8 mouse cellular contexts compared by ENCODE assay signal in the genomic region with DNA sequence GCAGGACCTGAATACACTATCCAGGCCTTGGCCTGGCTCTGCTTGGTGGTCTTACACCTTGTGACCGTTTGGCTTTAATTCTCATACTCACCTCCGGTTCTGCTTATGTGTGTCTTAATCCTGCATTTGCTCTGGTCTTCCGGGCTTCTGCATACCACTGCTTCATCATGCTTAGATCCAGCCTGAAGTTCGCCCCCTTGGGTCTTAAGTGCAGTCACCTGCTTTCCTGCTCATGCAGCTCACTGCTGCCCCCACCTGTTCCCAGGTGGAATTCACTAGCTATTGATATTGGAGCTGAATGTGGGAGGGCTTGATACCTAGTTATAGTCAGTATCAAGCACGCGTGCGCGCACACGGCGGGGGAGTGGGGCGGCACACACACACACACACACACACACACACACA. TPM values are rescaled to one million over a fixed set of nuclear protein-coding genes. Genes with fewer than 3 reads are reported as not detected.
DNase-seq lines count a peak whose midpoint lies in the region; ATAC-seq and TF ChIP-seq lines count a peak whose summit lies in the region.

No protein-coding gene starts in this region.

- TF ChIP-seq EP300 in stomach, postnatal 0 days (optimal IDR thresholded peaks at IDR 0.05): no peak

- H3K36me3 ChIP-seq in embryonic facial prominence, embryonic 10.5 days (replicated peaks): no peaks in the 10 kb centered on the region
- H3K36me3 ChIP-seq in kidney, postnatal 0 days (ENCODE audit: insufficient read depth, low read length): no peaks in the 10 kb centered on the region
- H3K36me3 ChIP-seq in limb, embryonic 14.5 days (ENCODE audit: control insufficient read depth, insufficient read depth, low read length): no peaks in the 10 kb centered on the region
- H3K36me3 ChIP-seq in stomach, postnatal 0 days (ENCODE audit: control insufficient read depth, insufficient read depth, low read length): no peaks in the 10 kb centered on the region

- TF ChIP-seq CTCF in kidney, postnatal 0 days (IDR thresholded peaks at IDR 0.05; ENCODE audit: low read depth): peak; percentile 84
- TF ChIP-seq CTCF in stomach, postnatal 0 days (IDR thresholded peaks at IDR 0.05; ENCODE audit: low read depth): peak; percentile 87

- ATAC-seq in kidney, postnatal 0 days (replicated peaks; ENCODE audit: low FRiP score, low read depth): 0 out of 2 replicates have a peak, but pooled peaks have one; percentile 25
- no peak for ATAC-seq in limb, embryonic 14.5 days (ENCODE audit: low FRiP score, low read depth)
- ATAC-seq in stomach, postnatal 0 days (ENCODE audit: low FRiP score, low TSS enrichment): peak; percentile 53; the same call in 1 of the 2 replicates

- H3K9ac ChIP-seq in kidney, postnatal 0 days (ENCODE audit: low read depth, low read length): no peak overlapping the region
- H3K9ac ChIP-seq in limb, embryonic 14.5 days (ENCODE audit: low read depth, low read length, severe bottlenecking): no peak overlapping the region
- no peak overlapping the region for H3K9ac ChIP-seq in stomach, postnatal 0 days (ENCODE audit: low read length)

- DNase-seq in urinary bladder, adult 18-20 months (ENCODE audit: low spot score in 2 of 2): peak; percentile 42 to 53
- no peak for DNase-seq in urinary bladder, postnatal 10 days (ENCODE audit: low spot score)
- DNase-seq in embryonic facial prominence, embryonic 10.5 days (ENCODE audit: low spot score): peak; percentile 78
- peak; percentile 30 to 45 for DNase-seq in heart, adult 9 months (ENCODE audit: low spot score in 2 of 2)
- peak; percentile 82 for DNase-seq in kidney, postnatal 0 days (ENCODE audit: low spot score)
- DNase-seq in limb, embryonic 14.5 days (ENCODE audit: low spot score): peak; percentile 67
- DNase-seq in naive thymus-derived CD4-positive, alpha-beta T cell, adult 2 months (ENCODE audit: low read depth): peak; percentile 62
- DNase-seq in stomach, postnatal 0 days (ENCODE audit: low spot score): peak; percentile 77

- WGBS in embryonic facial prominence, embryonic 10.5 days: 30% methylated on average over 11 of the region's 11 CpGs
- WGBS in kidney, postnatal 0 days: 21% methylated on average over 11 of the region's 11 CpGs
- WGBS in limb, embryonic 14.5 days: 17% methylated on average over 11 of the region's 11 CpGs
- 16% methylated on average over 11 of the region's 11 CpGs for WGBS in stomach, postnatal 0 days

- no peak for TF ChIP-seq POLR2A in limb, embryonic 14.5 days (IDR thresholded peaks at IDR 0.05; ENCODE audit: borderline replicate concordance, extremely low read depth, insufficient read depth, insufficient read length)

- no peak overlapping the region for H3K27ac ChIP-seq in embryonic facial prominence, embryonic 10.5 days (replicated peaks)
- H3K27ac ChIP-seq in kidney, postnatal 0 days: no peak overlapping the region
- no peak overlapping the region for H3K27ac ChIP-seq in limb, embryonic 14.5 days (replicated peaks; ENCODE audit: low read depth, low read length)
- no peak overlapping the region for H3K27ac ChIP-seq in stomach, postnatal 0 days (replicated peaks)

- no peaks in the 10 kb centered on the region for H3K9me3 ChIP-seq in embryonic facial prominence, embryonic 10.5 days
- no peaks in the 10 kb centered on the region for H3K9me3 ChIP-seq in kidney, postnatal 0 days (replicated peaks; ENCODE audit: low read length)
- H3K9me3 ChIP-seq in limb, embryonic 14.5 days (ENCODE audit: control insufficient read depth, low read length): no peaks in the 10 kb centered on the region
- no peaks in the 10 kb centered on the region for H3K9me3 ChIP-seq in stomach, postnatal 0 days (ENCODE audit: control insufficient read depth, low read length)

- no peaks in the 10 kb centered on the region for H3K27me3 ChIP-seq in embryonic facial prominence, embryonic 10.5 days (replicated peaks; ENCODE audit: low read depth, poor library complexity, severe bottlenecking)
- H3K27me3 ChIP-seq in kidney, postnatal 0 days (ENCODE audit: insufficient read depth, low read length): no peaks in the 10 kb centered on the region
- no peaks in the 10 kb centered on the region for H3K27me3 ChIP-seq in limb, embryonic 14.5 days (ENCODE audit: control insufficient read depth, insufficient read depth, low read length)
- no peaks in the 10 kb centered on the region for H3K27me3 ChIP-seq in stomach, postnatal 0 days (ENCODE audit: control insufficient read depth, insufficient read depth, low read length)

- H3K4me2 ChIP-seq in kidney, postnatal 0 days (ENCODE audit: low read length): no peak overlapping the region
- no peak overlapping the region; the same call in 1 of the 2 replicates for H3K4me2 ChIP-seq in limb, embryonic 14.5 days (replicated peaks; ENCODE audit: low read depth, low read length, severe bottlenecking)
- no peak overlapping the region for H3K4me2 ChIP-seq in stomach, postnatal 0 days (replicated peaks; ENCODE audit: low read depth)

- no peak overlapping the region for H3K4me3 ChIP-seq in embryonic facial prominence, embryonic 10.5 days
- H3K4me3 ChIP-seq in kidney, postnatal 0 days (replicated peaks; ENCODE audit: low read depth, low read length): no peak overlapping the region
- no peak overlapping the region for H3K4me3 ChIP-seq in limb, embryonic 14.5 days (replicated peaks; ENCODE audit: low read length)
- H3K4me3 ChIP-seq in stomach, postnatal 0 days (ENCODE audit: low read depth, low read length): no peak overlapping the region

- H3K4me1 ChIP-seq in embryonic facial prominence, embryonic 10.5 days: no peaks in the 10 kb centered on the region
- no peaks in the 10 kb centered on the region for H3K4me1 ChIP-seq in kidney, postnatal 0 days (replicated peaks; ENCODE audit: insufficient read depth, low read length)
- H3K4me1 ChIP-seq in limb, embryonic 14.5 days (ENCODE audit: control insufficient read depth, insufficient read depth, low read length): no peaks in the 10 kb centered on the region
- H3K4me1 ChIP-seq in stomach, postnatal 0 days (replicated peaks; ENCODE audit: control insufficient read depth, insufficient read depth): no peaks in the 10 kb centered on the region

RNA-seq across cellular contexts. Expression of gene Lrrc9, which starts 13.9 kb away (rescaled TPM):
- 0.87 and 1.3 TPM in 2 replicates for polyA plus RNA-seq in embryonic facial prominence, embryonic 10.5 days (2016; fragmentation: Nextera tagmentation; extraction: Ambion mirVana)
- polyA plus RNA-seq in kidney, postnatal 0 days (2015; fragmentation: Nextera tagmentation; extraction: Ambion mirVana): 0.20 and 0.22 TPM in 2 replicates
- polyA plus RNA-seq in limb, embryonic 14.5 days (2012; rRNA removed): 0.17 and 0.30 TPM in 2 replicates
- 0.10 and 0.40 TPM in 2 replicates for polyA plus RNA-seq in limb, embryonic 14.5 days (2014; fragmentation: Nextera tagmentation; extraction: Ambion mirVana)
- polyA plus RNA-seq in stomach, postnatal 0 days (2015; fragmentation: Nextera tagmentation; extraction: Ambion mirVana): 0.04 TPM in 1 of 2 replicates, not detected in the other

RNA-seq across cellular contexts. Expression of gene Rtn1, which starts 18.9 kb away (rescaled TPM):
- 77.7 and 80.8 TPM in 2 replicates for polyA plus RNA-seq in embryonic facial prominence, embryonic 10.5 days (2016; fragmentation: Nextera tagmentation; extraction: Ambion mirVana)
- 4.8 and 6.6 TPM in 2 replicates for polyA plus RNA-seq in kidney, postnatal 0 days (2015; fragmentation: Nextera tagmentation; extraction: Ambion mirVana)
- 4.7 and 5.9 TPM in 2 replicates for polyA plus RNA-seq in limb, embryonic 14.5 days (2012; rRNA removed)
- 2.4 and 4.3 TPM in 2 replicates for polyA plus RNA-seq in limb, embryonic 14.5 days (2014; fragmentation: Nextera tagmentation; extraction: Ambion mirVana)
- polyA plus RNA-seq in stomach, postnatal 0 days (2015; fragmentation: Nextera tagmentation; extraction: Ambion mirVana): 47.1 and 49.4 TPM in 2 replicates
